Mouse (Mus musculus) erythroblast, embryonic 14.5 days (primary cell): ENCODE data around the gene Npl. TPM values are rescaled to one million over a fixed set of nuclear protein-coding genes. Genes with fewer than 3 reads are reported as not detected.

Experiments
- H3K27me3 ChIP-seq: 2 replicates; pipeline ENCODE4 v1.6.1; 2012; ENCODE audit warnings: inconsistent platforms; ENCODE audit not compliant: control insufficient read depth
- H3K36me3 ChIP-seq: 2 replicates; pipeline ENCODE4 v1.6.1; 2012; ENCODE audit warnings: mild to moderate bottlenecking, inconsistent platforms; ENCODE audit not compliant: control insufficient read depth
- H3K4me1 ChIP-seq: 2 replicates; pipeline ENCODE4 v1.6.1; 2012; ENCODE audit warnings: inconsistent platforms; ENCODE audit not compliant: control insufficient read depth
- H3K4me3 ChIP-seq: replicated peaks from 2 replicates; pipeline ENCODE3; 2012; ENCODE audit warnings: moderate library complexity, mild to moderate bottlenecking, inconsistent platforms
- H3K9me3 ChIP-seq: 2 replicates; pipeline ENCODE4 v1.6.1; 2012; ENCODE audit warnings: low read length, inconsistent platforms, mixed read lengths; ENCODE audit not compliant: control insufficient read depth
- GATA1 ChIP-seq: IDR thresholded peaks from 2 replicates; pipeline ENCODE4 v1.6.1; 2012; ENCODE audit warnings: low read length, inconsistent platforms, mixed read lengths
- TAL1 ChIP-seq: IDR thresholded peaks from 3 replicates; pipeline ENCODE4 v1.6.1; 2012; ENCODE audit warnings: low read length, inconsistent platforms, mixed read lengths
- polyA plus RNA-seq: library from polyadenylated mRNA; stranded (reverse); fragments of >175 nt; gene quantifications from 2 replicates; pipeline ENCODE4 v1.2.3, GENCODE M21; 2012

Npl gene
- 0.02 TPM in 1 of 2 replicates, not detected in the other for polyA plus RNA-seq

DNA sequence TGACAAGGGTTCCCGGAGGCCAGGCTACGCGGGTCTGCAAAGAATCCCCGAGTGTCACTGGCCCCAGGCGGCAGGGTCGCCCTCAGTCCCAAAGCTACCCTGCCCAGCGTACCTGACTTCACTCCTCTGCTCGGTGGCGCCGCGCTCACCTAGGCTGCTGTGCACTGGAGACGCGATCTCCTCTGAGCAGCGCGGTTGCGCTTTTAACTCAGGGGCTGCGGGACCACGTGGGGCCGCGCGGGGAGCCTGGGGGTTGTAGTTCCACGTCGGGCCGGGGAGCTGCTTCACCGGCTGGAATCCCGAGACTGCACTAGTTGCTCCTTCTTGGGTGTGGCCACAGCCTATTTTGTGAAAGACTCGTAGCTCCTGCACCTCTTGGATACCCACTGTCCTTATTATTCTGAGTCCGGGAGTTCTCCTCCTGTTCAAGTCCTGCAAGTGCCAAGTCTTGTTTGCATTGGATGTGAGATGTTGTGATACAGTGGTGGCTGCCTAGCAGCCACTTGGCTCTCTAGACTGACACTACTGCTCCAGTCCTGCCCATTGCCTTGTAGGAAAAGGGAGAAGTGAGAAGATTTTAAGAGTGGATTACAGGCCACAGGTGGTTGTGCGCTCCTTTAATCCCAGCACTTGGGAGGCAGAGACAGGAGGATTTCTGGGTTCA, at the start of gene Npl:
Gene Npl, minus strand, starts transcription at position 510 of the 664 bp plus-strand sequence.
- H3K4me1 ChIP-seq: no peaks in the 10 kb centered on the region
- H3K4me3 ChIP-seq: peak within 1 kb of the TSS; percentile 42
- H3K36me3 ChIP-seq: no peaks in the 10 kb centered on the region
- peaks cover 17% of the 10 kb centered on the region for H3K27me3 ChIP-seq
- no peaks in the 10 kb centered on the region for H3K9me3 ChIP-seq
- TF ChIP-seq GATA1: no peak
- no peak for TF ChIP-seq TAL1

DNA sequence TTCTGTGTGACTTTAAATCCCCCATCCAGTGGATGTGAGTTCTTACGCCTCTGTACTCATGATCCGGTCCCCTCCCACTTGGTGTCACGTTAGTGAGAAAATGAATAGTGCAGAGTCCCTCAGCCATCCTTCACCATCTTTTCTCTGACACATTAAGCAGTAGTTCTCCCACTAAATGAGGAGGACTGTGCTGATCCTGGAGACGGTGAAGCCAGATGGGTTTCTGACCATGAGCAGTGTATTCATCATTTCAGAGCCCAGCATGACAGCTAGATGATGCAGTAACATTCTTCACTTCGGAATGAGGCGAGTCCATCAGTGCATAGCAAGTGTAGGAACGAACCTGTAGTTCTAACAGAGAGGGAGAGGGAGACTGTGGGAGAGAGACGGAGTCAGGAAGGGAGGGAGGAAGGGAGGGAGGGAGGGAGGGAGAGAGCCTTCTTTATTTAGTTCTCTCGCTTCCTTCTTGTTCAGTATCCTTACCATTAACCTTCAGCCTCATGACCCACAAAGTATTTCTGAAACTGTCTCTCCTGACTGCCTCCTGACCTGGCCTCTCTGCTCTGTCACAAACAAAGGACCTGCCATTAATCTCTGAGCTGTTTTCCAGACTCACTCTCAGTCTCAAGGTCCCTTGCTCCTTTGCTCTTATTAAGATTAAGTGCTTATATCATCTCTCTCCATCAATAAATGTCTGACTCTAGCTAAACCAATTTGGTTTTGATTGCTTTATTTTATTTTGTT, 49.6 kb upstream of the Npl start:
- Histone ChIP-seq H3K4me3 (no peak overlapping the region), H3K36me3 (no peaks in the 10 kb centered on the region), H3K4me1 (no peaks in the 10 kb centered on the region), H3K9me3 (no peaks in the 10 kb centered on the region), H3K27me3 (no peaks in the 10 kb centered on the region)
- TF ChIP-seq TAL1 (no peak), GATA1 (no peak)

DNA sequence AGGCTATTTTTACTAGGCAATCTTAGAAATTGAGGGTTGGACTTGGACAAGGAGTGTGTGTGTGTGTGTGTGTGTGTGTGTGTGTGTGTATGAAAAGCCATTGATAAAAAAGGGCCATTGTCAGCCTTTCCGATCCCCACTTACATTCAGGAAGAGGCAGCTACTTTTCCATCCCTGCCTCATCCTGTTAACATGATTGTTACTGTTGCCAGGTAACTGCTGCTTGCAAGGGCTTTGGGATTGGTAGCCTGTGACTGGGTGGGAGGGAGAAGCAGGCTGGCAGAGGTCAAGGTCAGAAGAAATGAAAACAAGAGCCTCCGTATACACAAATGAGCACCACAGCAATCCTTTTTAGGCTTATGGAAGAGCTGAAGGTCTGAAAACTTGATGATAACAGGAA, 48.9 kb upstream of the Npl start:
- H3K9me3 ChIP-seq: no peaks in the 10 kb centered on the region
- H3K27me3 ChIP-seq: no peaks in the 10 kb centered on the region
- no peaks in the 10 kb centered on the region for H3K36me3 ChIP-seq
- no peak for TF ChIP-seq GATA1
- TF ChIP-seq TAL1: no peak
- H3K4me1 ChIP-seq: no peaks in the 10 kb centered on the region
- no peak overlapping the region for H3K4me3 ChIP-seq

DNA sequence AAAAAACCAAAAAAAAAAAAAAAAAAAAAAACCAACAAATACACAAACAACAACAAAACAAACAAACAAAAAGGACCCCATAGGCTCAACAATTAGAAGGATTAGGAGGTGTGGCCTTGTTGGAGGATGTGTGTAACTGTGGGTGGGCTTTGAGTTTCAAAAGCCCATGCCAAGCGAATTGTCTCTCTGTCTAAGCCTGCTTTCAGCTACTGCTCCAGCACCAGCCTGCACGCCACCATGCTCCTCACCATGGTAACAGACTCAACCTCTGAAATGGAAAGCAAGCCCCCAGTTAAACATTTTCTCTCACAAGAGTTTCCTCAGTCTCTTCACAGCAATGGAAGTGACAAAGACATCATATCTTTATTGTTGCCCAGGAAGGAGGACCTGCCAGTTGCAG, 43.8 kb upstream of the Npl start:
- TF ChIP-seq TAL1: no peak
- TF ChIP-seq GATA1: no peak
- Histone ChIP-seq H3K4me1 (no peaks in the 10 kb centered on the region), H3K9me3 (no peaks in the 10 kb centered on the region), H3K36me3 (no peaks in the 10 kb centered on the region), H3K27me3 (no peaks in the 10 kb centered on the region), H3K4me3 (no peak overlapping the region)

DNA sequence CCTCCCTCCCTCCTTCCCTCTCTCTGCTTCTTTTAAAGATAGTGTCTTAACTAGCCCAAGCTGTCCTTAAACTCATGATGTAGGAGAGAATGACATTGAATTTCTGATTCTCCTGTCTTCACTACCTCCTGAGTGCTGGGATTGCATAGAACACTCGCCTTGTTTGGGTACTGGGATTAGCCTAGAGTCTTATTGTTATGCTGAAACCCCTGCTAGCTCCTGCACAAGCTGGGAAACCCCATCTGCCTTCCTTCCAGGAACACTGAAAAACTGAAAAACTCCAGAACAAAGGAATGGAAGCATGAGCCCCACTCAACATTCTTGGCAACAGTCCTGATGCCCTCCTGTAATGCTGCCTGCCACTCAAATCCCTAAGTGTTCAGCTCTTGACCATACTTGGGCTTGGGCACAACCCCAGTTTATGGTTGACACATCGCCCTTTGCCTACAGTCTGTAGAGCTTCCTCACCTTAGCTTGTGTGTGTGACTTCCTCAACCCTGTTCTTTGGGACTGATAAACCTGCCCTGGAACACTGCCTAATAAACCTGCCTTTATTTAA, 40.4 kb upstream of the Npl start:
- H3K27me3 ChIP-seq: no peaks in the 10 kb centered on the region
- TF ChIP-seq TAL1 (no peak), GATA1 (no peak)
- no peak overlapping the region for H3K4me3 ChIP-seq
- no peaks in the 10 kb centered on the region for H3K36me3 ChIP-seq
- no peaks in the 10 kb centered on the region for H3K9me3 ChIP-seq
- no peaks in the 10 kb centered on the region for H3K4me1 ChIP-seq

DNA sequence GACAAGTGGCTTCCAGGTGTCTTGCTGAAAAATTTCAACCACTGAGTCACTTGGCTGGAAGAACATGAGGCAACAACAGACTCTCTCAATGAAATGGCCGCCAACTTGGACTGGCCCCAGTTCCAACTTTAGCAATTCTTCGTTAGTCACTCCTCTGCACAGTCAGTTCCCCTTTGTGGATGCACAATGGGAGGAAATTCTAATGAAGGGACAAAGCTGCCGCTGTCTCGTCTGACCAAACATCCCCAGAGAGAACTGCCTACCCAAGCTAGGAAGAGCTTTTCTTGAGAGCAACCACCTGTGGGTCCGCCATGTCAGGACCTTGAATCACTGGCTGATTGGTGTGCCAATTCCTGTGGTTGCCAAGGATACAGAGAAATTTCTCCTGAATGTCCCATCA, 38.1 kb upstream of the Npl start:
- TF ChIP-seq GATA1: no peak
- TF ChIP-seq TAL1: no peak
- H3K4me1 ChIP-seq: no peaks in the 10 kb centered on the region
- no peaks in the 10 kb centered on the region for H3K9me3 ChIP-seq
- H3K36me3 ChIP-seq: no peaks in the 10 kb centered on the region
- H3K27me3 ChIP-seq: no peaks in the 10 kb centered on the region
- no peak overlapping the region for H3K4me3 ChIP-seq

DNA sequence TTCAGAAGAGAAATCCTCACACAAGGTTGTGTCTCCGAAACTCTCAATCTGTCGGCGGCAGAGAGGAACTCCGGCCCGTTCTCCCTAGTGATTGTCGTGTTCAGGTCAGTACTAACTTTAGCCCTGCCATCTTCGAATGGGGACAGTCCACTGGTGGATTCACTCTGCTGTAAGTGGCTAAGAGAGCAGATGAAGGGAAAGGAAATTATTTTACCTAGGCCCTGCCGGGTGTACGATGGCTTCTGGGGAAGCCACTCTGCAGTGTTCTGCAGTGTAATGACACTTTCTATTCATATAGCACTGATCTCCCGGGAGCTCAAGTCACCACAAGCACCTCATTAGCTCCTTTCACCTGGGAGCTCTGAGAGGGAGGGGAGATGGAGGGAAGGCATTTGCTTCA, 37.0 kb upstream of the Npl start:
- Histone ChIP-seq H3K27me3 (no peaks in the 10 kb centered on the region), H3K4me3 (no peak overlapping the region)
- TF ChIP-seq TAL1: no peak

DNA sequence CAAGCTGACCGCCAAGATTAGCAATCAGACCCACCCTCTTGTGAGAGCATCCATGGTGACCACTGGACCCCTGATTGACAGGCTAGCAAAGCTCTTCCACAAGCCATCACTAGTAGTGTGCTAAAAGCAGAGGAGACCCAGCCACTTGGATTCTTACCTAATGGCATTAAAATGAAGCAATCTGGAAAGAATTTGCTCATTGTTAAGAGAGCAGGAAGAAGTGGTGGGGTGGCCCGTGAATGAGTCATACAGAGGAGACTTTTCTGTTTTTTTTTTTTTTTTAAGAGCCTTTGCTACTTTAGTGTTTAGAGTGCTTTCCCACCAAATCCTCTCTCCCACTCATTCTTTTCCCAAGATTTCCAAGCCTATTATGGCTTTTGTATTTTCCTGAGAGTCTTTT, 35.9 kb upstream of the Npl start:
- Histone ChIP-seq H3K36me3 (no peaks in the 10 kb centered on the region), H3K4me3 (no peak overlapping the region), H3K9me3 (no peaks in the 10 kb centered on the region), H3K27me3 (no peaks in the 10 kb centered on the region), H3K4me1 (no peaks in the 10 kb centered on the region)
- TF ChIP-seq TAL1 (no peak), GATA1 (no peak)

More for the DNA sequence above, 37.0 kb upstream of the Npl start:
- no peaks in the 10 kb centered on the region for H3K4me1 ChIP-seq
- H3K9me3 ChIP-seq: no peaks in the 10 kb centered on the region
- H3K36me3 ChIP-seq: no peaks in the 10 kb centered on the region

DNA sequence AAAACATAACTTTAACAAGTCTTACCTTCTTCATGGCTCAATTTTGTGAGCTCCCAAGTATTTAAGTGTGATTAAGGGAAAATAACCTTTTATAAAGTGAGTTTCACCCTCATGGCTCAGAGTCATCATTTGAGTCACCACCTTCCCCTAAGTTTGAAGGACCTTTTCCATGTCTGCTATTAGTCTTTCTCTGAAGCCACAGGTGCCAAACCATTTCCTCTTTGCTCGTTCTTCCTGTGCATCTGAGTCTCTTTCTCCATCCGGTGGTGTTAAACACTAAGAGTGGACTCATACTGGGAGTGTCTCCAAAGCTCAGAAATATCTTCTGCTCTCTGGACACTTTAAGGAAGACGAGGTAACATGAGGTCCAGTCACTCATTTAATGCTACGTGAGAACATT, 33.3 kb upstream of the Npl start:
- Histone ChIP-seq H3K36me3 (no peaks in the 10 kb centered on the region), H3K9me3 (no peaks in the 10 kb centered on the region), H3K4me3 (no peak overlapping the region), H3K27me3 (no peaks in the 10 kb centered on the region), H3K4me1 (no peaks in the 10 kb centered on the region)
- TF ChIP-seq TAL1: no peak
- no peak for TF ChIP-seq GATA1
